Mouse (Mus musculus) adrenal gland, postnatal 4 days (tissue): ENCODE results near the gene Slc12a6. TPM values are rescaled to one million over a fixed set of nuclear protein-coding genes. Genes with fewer than 3 reads are reported as not detected.

Experiments
- DNase-seq, 2 experiments: peaks; one replicate each; pipeline ENCODE4 v3.0.0; 2021 to 2022; ENCODE audit warnings: low spot score in 2 of 2, mixed read lengths in 2 of 2
- total RNA-seq, 2 experiments: library from RNA; stranded (reverse); gene quantifications; 2 replicates each; pipeline ENCODE4 v1.2.3; 2021

Gene Slc12a6
- total RNA-seq, 2 experiments from 2014 or later, result 52.8 to 54.2 TPM

DNA sequence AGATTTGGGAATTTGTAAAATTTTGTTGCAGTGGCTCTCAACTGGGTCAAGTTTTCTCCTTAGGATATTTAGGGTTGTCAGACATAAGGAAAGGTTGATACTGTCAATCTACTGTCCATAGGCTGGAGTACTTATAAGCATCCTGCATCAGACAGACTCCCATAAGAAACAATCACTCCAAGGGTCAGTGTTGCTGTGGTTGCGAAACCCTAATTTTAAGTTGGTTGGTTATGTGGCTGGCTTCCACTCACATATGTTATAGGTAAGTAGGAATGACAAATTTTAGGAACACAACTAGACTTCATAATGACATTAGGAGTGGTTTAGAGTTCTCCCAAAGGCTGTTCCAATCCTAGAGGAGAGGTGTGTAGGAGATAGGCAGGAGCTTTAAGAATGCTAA lies 115.6 kb downstream of the Slc12a6 start:
- no peak for DNase-seq

DNA sequence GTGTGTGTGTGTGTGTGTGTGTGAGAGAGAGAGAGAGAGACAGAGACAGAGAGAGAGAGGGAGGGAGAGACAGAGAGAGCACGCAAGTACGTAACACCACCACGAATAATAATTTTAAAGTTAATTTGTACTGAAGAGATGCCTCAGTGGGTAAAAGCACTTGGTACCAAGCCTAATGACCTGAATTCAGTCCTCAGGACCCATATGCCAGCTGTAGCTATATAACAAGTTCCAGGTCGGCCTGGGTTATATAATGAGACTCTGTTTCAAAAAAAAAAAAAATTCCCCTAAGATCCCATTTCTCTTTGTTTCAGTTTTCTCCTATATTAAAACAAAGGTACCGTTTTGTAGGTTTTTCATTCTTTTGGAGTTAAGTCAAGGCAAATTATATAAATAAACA lies 125.2 kb downstream of the Slc12a6 start:
- DNase-seq, result no peak

DNA sequence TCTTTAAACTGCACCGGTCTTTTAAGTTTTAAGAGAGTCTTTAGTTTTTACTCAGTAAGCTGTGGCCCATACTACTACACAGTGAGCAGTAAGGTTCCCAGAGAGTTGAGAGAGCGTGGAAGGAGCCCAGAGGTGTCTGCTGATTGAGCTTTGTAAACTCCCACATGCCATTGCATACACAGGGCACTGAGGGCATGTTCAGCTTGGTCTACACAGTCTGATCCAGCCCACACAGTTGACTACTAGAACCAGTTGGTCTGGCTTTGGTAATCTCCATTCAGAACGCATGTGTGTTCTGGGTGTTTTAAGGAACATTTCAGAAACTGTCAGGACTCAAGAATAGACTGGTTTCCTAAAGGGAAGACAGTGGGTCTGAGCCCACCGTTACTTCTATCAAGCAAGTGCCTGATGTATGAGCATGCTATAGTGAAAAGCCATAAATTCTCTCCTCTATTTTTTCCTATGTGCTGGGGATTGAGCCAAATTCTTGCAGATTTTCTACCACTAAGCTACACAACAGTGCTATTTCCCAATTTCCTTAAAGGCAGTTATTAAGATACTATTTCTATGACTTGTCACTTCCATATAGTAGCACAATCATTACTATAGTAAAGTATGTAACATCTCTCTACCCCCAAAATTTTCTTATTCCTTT lies 125.8 kb downstream of the Slc12a6 start:
- DNase-seq, result no peak

DNA sequence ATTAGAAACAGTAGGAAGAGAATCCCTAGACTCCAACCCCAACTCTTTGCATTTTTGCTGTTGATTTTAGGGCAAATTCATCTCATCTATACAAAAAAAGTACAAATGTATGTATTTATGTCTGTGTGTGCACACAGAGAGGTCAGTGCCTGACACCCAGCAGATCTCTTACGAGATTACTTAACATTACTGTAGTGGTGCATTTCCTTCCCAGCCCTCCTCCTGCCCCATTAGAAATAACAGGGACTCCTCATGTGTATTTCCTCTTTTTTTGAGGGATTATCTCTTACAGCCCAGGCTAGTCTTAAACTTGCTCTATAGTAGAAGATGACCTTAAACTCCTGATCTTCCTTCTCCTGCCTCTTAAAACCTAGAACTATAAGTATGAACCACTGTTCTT lies 127.1 kb downstream of the Slc12a6 start:
- no peak for DNase-seq

DNA sequence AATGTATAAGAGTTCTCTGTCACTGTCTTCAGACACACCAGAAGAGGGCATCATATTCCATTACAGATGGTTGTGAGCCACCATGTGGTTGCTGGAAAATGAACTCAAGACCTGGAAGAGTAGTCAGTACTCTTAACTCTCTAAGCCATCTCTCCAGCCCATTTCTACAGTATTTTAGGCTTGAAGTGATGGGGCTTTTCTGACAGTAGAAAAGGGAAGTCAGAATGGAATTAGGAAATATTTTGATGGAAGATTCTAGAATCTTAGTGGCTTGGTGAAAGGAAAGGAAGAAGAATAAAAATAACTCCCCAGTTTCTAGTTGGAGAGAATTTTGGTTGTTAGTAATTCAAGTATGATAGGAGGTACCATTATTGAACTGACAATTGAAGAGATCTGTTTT lies 128.3 kb downstream of the Slc12a6 start:
- DNase-seq, result no peak

DNA sequence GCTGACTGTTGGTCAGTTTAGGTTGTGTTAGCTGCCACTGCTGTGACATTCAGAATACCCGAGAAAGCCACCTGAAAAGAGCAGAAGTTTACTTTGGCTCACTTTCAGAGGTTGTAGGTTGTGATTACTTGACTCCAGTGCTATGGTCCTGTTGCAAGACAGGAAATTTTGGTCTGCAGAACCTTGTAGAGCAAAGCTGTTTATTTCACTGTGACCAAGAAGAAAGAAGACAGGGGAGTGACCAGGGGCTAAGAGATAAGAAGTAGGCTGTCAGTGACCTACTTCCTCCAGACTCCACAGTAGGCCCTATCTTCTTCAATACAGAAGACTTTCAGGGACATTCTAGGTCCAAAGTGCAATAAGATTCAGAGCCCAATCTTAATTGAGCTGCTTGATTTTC lies 131.0 kb downstream of the Slc12a6 start:
- no peak for DNase-seq

DNA sequence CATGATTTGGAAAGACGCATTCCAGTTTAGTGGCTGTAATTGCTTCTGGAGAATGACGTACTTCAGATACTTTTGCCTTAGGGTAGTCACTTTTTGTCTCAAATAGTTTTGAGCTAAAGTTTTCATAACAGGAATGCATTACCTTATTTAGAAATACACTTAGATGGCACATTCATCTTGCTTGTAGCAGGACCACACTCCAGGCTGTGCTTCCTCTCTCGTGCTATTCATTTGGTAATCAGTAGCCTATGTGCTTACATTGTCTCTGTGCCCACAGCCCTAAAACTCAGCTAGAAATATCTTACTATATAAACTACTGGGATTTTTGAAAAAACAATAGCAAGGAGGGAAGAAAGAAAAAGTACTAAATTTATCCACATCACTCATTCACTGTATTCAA lies 141.4 kb downstream of the Slc12a6 start:
- no peak for DNase-seq

Other genes with a start within 250 kb of the Slc12a6 start
- not detected for gene Olfr1311, start 241.4 kb upstream of the Slc12a6 start, total RNA-seq
- gene Olfr1312, start 215.6 kb upstream of the Slc12a6 start, total RNA-seq, result not detected
- gene Olfr1313, start 188.0 kb upstream of the Slc12a6 start, total RNA-seq, result not detected
- not detected for gene Olfr1314, start 169.0 kb upstream of the Slc12a6 start, total RNA-seq
- gene Olfr1315-ps1, start 150.4 kb upstream of the Slc12a6 start, total RNA-seq, result not detected
- gene Olfr1316, start 130.8 kb upstream of the Slc12a6 start, total RNA-seq, result not detected
- not detected for gene Olfr1317, start 125.5 kb upstream of the Slc12a6 start, total RNA-seq
- not detected for gene Olfr1318, start 111.6 kb upstream of the Slc12a6 start, total RNA-seq
- 10 to 100 TPM in 1 of 2 experiments, 1 to 10 TPM in 1; 8.2 to 12.5 TPM for gene Lpcat4, start 26.4 kb upstream of the Slc12a6 start, total RNA-seq
- not detected for gene Nutm1, start 6.5 kb upstream of the Slc12a6 start, total RNA-seq
- 10 to 100 TPM; 89.3 to 93.9 TPM for gene Nop10, start 3.9 kb upstream of the Slc12a6 start, total RNA-seq
- gene Gm21985, start 489 bp downstream of the Slc12a6 start, total RNA-seq, result not detected
- 10 to 100 TPM; 75.3 to 80.2 TPM for gene Emc4, start 102.2 kb downstream of the Slc12a6 start, total RNA-seq
- gene Katnbl1, start 113.4 kb downstream of the Slc12a6 start, total RNA-seq, result 10 to 100 TPM; 17.1 to 17.3 TPM
- gene Emc7, start 189.2 kb downstream of the Slc12a6 start, total RNA-seq, result 10 to 100 TPM; 25.1 to 28.3 TPM
- gene Chrm5, start 214.9 kb downstream of the Slc12a6 start, total RNA-seq, result under 1 TPM in 1 of 2 experiments, not detected in 1; 0.25 TPM
- gene Aven, start 227.1 kb downstream of the Slc12a6 start, total RNA-seq, result 10 to 100 TPM; 13.1 to 13.7 TPM